Mouse (Mus musculus): ENCODE results near the gene Snap29. TPM values are rescaled to one million over a fixed set of nuclear protein-coding genes. Genes with fewer than 3 reads are reported as not detected.
A peak's percentile ranks its signal among the peaks of the same experiment; 100 is the strongest.

The Snap29 gene
- polyA plus RNA-seq (2016; fragmentation: Nextera tagmentation; extraction: Ambion mirVana) = 18.1 and 19.8 TPM in 2 replicates

GRCm38 (mm10) chr16:17405736-17406443 is at the start of gene Snap29, which contains the start of gene Pi4ka:
Gene Snap29 (plus strand): TSS chr16:17405986.
Gene Pi4ka (minus strand): TSS chr16:17406314.
- Histone ChIP-seq H3K4me1 (peaks cover 23% of the 10 kb centered on the region), H3K36me3 (0 out of 2 replicates have a peak, but pooled peaks cover 2% of the 10 kb centered on the region), H3K9ac (peak within 1 kb of the TSS; percentile 79), H3K9me3 (no peaks in the 10 kb centered on the region), H3K4me3 (peak within 1 kb of the TSS; percentile 77), H3K27ac (peak within 1 kb of the TSS; percentile 74), H3K27me3 (replicated peaks) (no peaks in the 10 kb centered on the region), H3K4me2 (replicated peaks) (peak within 1 kb of the TSS; percentile 69)
- WGBS = under 1% methylated on average over 69 of the region's 69 CpGs
- ATAC-seq (ENCODE audit: low FRiP score, low read depth) = peak; percentile 97

GRCm38 (mm10) chr16:17356031-17356430 is 49.8 kb upstream of the Snap29 start:
- Histone ChIP-seq H3K27ac (no peak overlapping the region), H3K36me3 (peaks cover 69% of the 10 kb centered on the region), H3K4me2 (replicated peaks) (no peak overlapping the region), H3K4me3 (no peak overlapping the region), H3K27me3 (replicated peaks) (no peaks in the 10 kb centered on the region), H3K9me3 (no peaks in the 10 kb centered on the region), H3K4me1 (no peaks in the 10 kb centered on the region), H3K9ac (no peak overlapping the region)
- 90% methylated on average over 6 of the region's 6 CpGs for WGBS
- ATAC-seq (ENCODE audit: low FRiP score, low read depth) = no peak

GRCm38 (mm10) chr16:17358787-17359186 is 47.0 kb upstream of the Snap29 start:
- no peak for ATAC-seq (ENCODE audit: low FRiP score, low read depth)
- WGBS = 91% methylated on average over 4 of the region's 4 CpGs
- Histone ChIP-seq H3K4me3 (no peak overlapping the region), H3K27me3 (replicated peaks) (no peaks in the 10 kb centered on the region), H3K9me3 (no peaks in the 10 kb centered on the region), H3K9ac (no peak overlapping the region), H3K36me3 (peaks cover 63% of the 10 kb centered on the region), H3K27ac (no peak overlapping the region), H3K4me2 (replicated peaks) (no peak overlapping the region), H3K4me1 (no peaks in the 10 kb centered on the region)

- H3K36me3 ChIP-seq = peaks cover 25% of the 10 kb centered on the region
- no peak for ATAC-seq (ENCODE audit: low FRiP score, low read depth)
- no peaks in the 10 kb centered on the region for H3K4me1 ChIP-seq
- no peak overlapping the region for H3K4me2 ChIP-seq (replicated peaks)
- H3K9me3 ChIP-seq = no peaks in the 10 kb centered on the region
- no peaks in the 10 kb centered on the region for H3K27me3 ChIP-seq (replicated peaks)
- 98% methylated on average over 4 of the region's 4 CpGs for WGBS
- no peak overlapping the region for H3K27ac ChIP-seq
- no peak overlapping the region for H3K9ac ChIP-seq
- no peak overlapping the region for H3K4me3 ChIP-seq
These were observed 23.5 kb upstream of the Snap29 start for GRCm38 (mm10) chr16:17382306-17382705.

GRCm38 (mm10) chr16:17383594-17384326 is 22.0 kb upstream of the Snap29 start:
- Histone ChIP-seq H3K36me3 (peaks cover 25% of the 10 kb centered on the region), H3K4me2 (replicated peaks) (no peak overlapping the region), H3K4me1 (no peaks in the 10 kb centered on the region), H3K27ac (no peak overlapping the region), H3K9ac (no peak overlapping the region), H3K4me3 (no peak overlapping the region), H3K9me3 (no peaks in the 10 kb centered on the region), H3K27me3 (replicated peaks) (no peaks in the 10 kb centered on the region)
- WGBS = 84% methylated on average over 2 of the region's 2 CpGs
- no peak for ATAC-seq (ENCODE audit: low FRiP score, low read depth)

- H3K4me2 ChIP-seq (replicated peaks) = no peak overlapping the region
- no peaks in the 10 kb centered on the region for H3K27me3 ChIP-seq (replicated peaks)
- WGBS = 83% methylated on average over 4 of the region's 4 CpGs
- H3K9me3 ChIP-seq = no peaks in the 10 kb centered on the region
- peaks cover 9% of the 10 kb centered on the region; the same call in 1 of the 2 replicates for H3K36me3 ChIP-seq
- no peak overlapping the region for H3K4me3 ChIP-seq
- ATAC-seq (ENCODE audit: low FRiP score, low read depth) = no peak
- H3K9ac ChIP-seq = no peak overlapping the region
- no peak overlapping the region for H3K27ac ChIP-seq
- H3K4me1 ChIP-seq = no peaks in the 10 kb centered on the region
These were observed 13.0 kb upstream of the Snap29 start for GRCm38 (mm10) chr16:17392784-17393183.

- peaks cover 19% of the 10 kb centered on the region for H3K4me1 ChIP-seq
- H3K36me3 ChIP-seq = 0 out of 2 replicates have a peak, but pooled peaks cover 2% of the 10 kb centered on the region
- WGBS = 78% methylated on average over 1 of the region's 1 CpGs
- no peaks in the 10 kb centered on the region for H3K27me3 ChIP-seq (replicated peaks)
- no peak overlapping the region for H3K4me3 ChIP-seq
- H3K27ac ChIP-seq = no peak overlapping the region
- H3K4me2 ChIP-seq (replicated peaks) = no peak overlapping the region
- no peaks in the 10 kb centered on the region for H3K9me3 ChIP-seq
- no peak for ATAC-seq (ENCODE audit: low FRiP score, low read depth)
- no peak overlapping the region for H3K9ac ChIP-seq
These were observed 2.9 kb upstream of the Snap29 start for GRCm38 (mm10) chr16:17402855-17403254.

GRCm38 (mm10) chr16:17405271-17405696 is 502 bp upstream of the Snap29 start:
- under 1% methylated on average over 22 of the region's 22 CpGs for WGBS
- Histone ChIP-seq H3K4me2 (replicated peaks) (peak overlapping the region; percentile 69), H3K27ac (peak overlapping the region; percentile 74), H3K4me3 (peak overlapping the region; percentile 77), H3K9me3 (no peaks in the 10 kb centered on the region), H3K9ac (peak overlapping the region; percentile 79), H3K36me3 (0 out of 2 replicates have a peak, but pooled peaks cover 2% of the 10 kb centered on the region), H3K4me1 (peaks cover 23% of the 10 kb centered on the region), H3K27me3 (replicated peaks) (no peaks in the 10 kb centered on the region)
- ATAC-seq (ENCODE audit: low FRiP score, low read depth) = peak; percentile 88

- H3K4me3 ChIP-seq = peak overlapping the region; percentile 77
- peaks cover 23% of the 10 kb centered on the region for H3K4me1 ChIP-seq
- 0 out of 2 replicates have a peak, but pooled peaks cover 2% of the 10 kb centered on the region for H3K36me3 ChIP-seq
- 42% methylated on average over 9 of the region's 9 CpGs for WGBS
- H3K9me3 ChIP-seq = no peaks in the 10 kb centered on the region
- ATAC-seq (ENCODE audit: low FRiP score, low read depth) = no peak
- peak overlapping the region; percentile 79 for H3K9ac ChIP-seq
- peak overlapping the region; percentile 69 for H3K4me2 ChIP-seq (replicated peaks)
- H3K27ac ChIP-seq = no peak overlapping the region
- no peaks in the 10 kb centered on the region for H3K27me3 ChIP-seq (replicated peaks)
These were observed 886 bp downstream of the Snap29 start for GRCm38 (mm10) chr16:17406512-17407231.

GRCm38 (mm10) chr16:17409046-17409445 is 3.3 kb downstream of the Snap29 start:
- peaks cover 23% of the 10 kb centered on the region for H3K4me1 ChIP-seq
- no peak overlapping the region for H3K4me2 ChIP-seq (replicated peaks)
- no peak overlapping the region for H3K9ac ChIP-seq
- no peak overlapping the region for H3K4me3 ChIP-seq
- no peak overlapping the region for H3K27ac ChIP-seq
- ATAC-seq (ENCODE audit: low FRiP score, low read depth) = no peak
- no peaks in the 10 kb centered on the region for H3K36me3 ChIP-seq
- H3K9me3 ChIP-seq = no peaks in the 10 kb centered on the region
- H3K27me3 ChIP-seq (replicated peaks) = no peaks in the 10 kb centered on the region
- WGBS = 95% methylated on average over 2 of the region's 2 CpGs

GRCm38 (mm10) chr16:17410209-17410608 is 4.4 kb downstream of the Snap29 start:
- ATAC-seq (ENCODE audit: low FRiP score, low read depth) = no peak

GRCm38 (mm10) chr16:17423021-17423420 is 17.2 kb downstream of the Snap29 start:
- ATAC-seq (ENCODE audit: low FRiP score, low read depth) = no peak
- no peak overlapping the region for H3K9ac ChIP-seq
- H3K36me3 ChIP-seq = peaks cover 58% of the 10 kb centered on the region
- no peaks in the 10 kb centered on the region for H3K9me3 ChIP-seq
- no peak overlapping the region for H3K27ac ChIP-seq
- no peaks in the 10 kb centered on the region for H3K27me3 ChIP-seq (replicated peaks)
- WGBS = 84% methylated on average over 3 of the region's 3 CpGs
- H3K4me2 ChIP-seq (replicated peaks) = no peak overlapping the region
- no peak overlapping the region for H3K4me3 ChIP-seq
- H3K4me1 ChIP-seq = no peaks in the 10 kb centered on the region

More at GRCm38 (mm10) chr16:17410209-17410608, 4.4 kb downstream of the Snap29 start:
- Histone ChIP-seq H3K9me3 (no peaks in the 10 kb centered on the region), H3K4me1 (peaks cover 12% of the 10 kb centered on the region), H3K36me3 (no peaks in the 10 kb centered on the region), H3K27ac (no peak overlapping the region), H3K4me3 (no peak overlapping the region), H3K27me3 (replicated peaks) (no peaks in the 10 kb centered on the region), H3K4me2 (replicated peaks) (no peak overlapping the region), H3K9ac (no peak overlapping the region)
- 73% methylated on average over 4 of the region's 4 CpGs for WGBS
